Mouse (Mus musculus): ENCODE measurements around the gene 1520401A03Rik. TPM values are rescaled to one million over a fixed set of nuclear protein-coding genes. Genes with fewer than 3 reads are reported as not detected.

The 1520401A03Rik gene
- polyA plus RNA-seq, 1 experiment from 2014 or later = 0.05 TPM

GRCm38 (mm10) chr17:23725999-23726757 lies 3.6 kb upstream of the 1520401A03Rik start, which contains the start of gene Pkmyt1:
Pkmyt1 (plus strand) TSS chr17:23726336.
- Histone ChIP-seq H3K4me2 (peak within 1 kb of the TSS; percentile 88), H3K4me3 (replicated peaks) (peak within 1 kb of the TSS; percentile 88), H3K4me1 (replicated peaks) (peaks cover 33% of the 10 kb centered on the region), H3K9ac (peak within 1 kb of the TSS; percentile 93), H3K27ac (peak within 1 kb of the TSS; percentile 91), H3K27me3 (no peaks in the 10 kb centered on the region), H3K9me3 (replicated peaks) (no peaks in the 10 kb centered on the region), H3K36me3 (no peaks in the 10 kb centered on the region)
- WGBS (ENCODE audit: insufficient replicate concordance) = under 1% methylated on average over 73 of the region's 73 CpGs
- peak; percentile 93 for DNase-seq
- peak; percentile 90 for ATAC-seq (ENCODE audit: low read depth)

- H3K36me3 ChIP-seq = no peaks in the 10 kb centered on the region
- H3K4me3 ChIP-seq (replicated peaks) = peak overlapping the region; percentile 88
- H3K4me2 ChIP-seq = peak overlapping the region; percentile 88
- H3K27me3 ChIP-seq = 0 out of 2 replicates have a peak, but pooled peaks cover 3% of the 10 kb centered on the region
- 53% methylated on average over 4 of the region's 4 CpGs for WGBS (ENCODE audit: insufficient replicate concordance)
- ATAC-seq (ENCODE audit: low read depth) (no peak), DNase-seq (no peak)
- no peaks in the 10 kb centered on the region for H3K9me3 ChIP-seq (replicated peaks)
- H3K4me1 ChIP-seq (replicated peaks) = peaks cover 33% of the 10 kb centered on the region
- peak overlapping the region; percentile 93 for H3K9ac ChIP-seq
- H3K27ac ChIP-seq = peak overlapping the region; percentile 80
Measured at GRCm38 (mm10) chr17:23725477-23725876, 2.9 kb upstream of the 1520401A03Rik start.

GRCm38 (mm10) chr17:23721886-23722285 lies 697 bp downstream of the 1520401A03Rik start:
- H3K27me3 ChIP-seq = peaks cover 11% of the 10 kb centered on the region; the same call in 1 of the 2 replicates
- peaks cover 18% of the 10 kb centered on the region for H3K4me1 ChIP-seq (replicated peaks)
- no peaks in the 10 kb centered on the region for H3K9me3 ChIP-seq (replicated peaks)
- DNase-seq (no peak), ATAC-seq (ENCODE audit: low read depth) (no peak)
- H3K4me2 ChIP-seq = no peak overlapping the region
- no peak overlapping the region for H3K9ac ChIP-seq
- no peak overlapping the region for H3K27ac ChIP-seq
- 69% methylated on average over 2 of the region's 2 CpGs for WGBS (ENCODE audit: insufficient replicate concordance)
- H3K36me3 ChIP-seq = no peaks in the 10 kb centered on the region
- no peak overlapping the region for H3K4me3 ChIP-seq (replicated peaks)

- H3K27me3 ChIP-seq = peaks cover 13% of the 10 kb centered on the region
- DNase-seq = no peak
- H3K4me2 ChIP-seq = no peak overlapping the region
- no peak overlapping the region for H3K4me3 ChIP-seq (replicated peaks)
- no peak for ATAC-seq (ENCODE audit: low read depth)
- H3K36me3 ChIP-seq = no peaks in the 10 kb centered on the region
- no peaks in the 10 kb centered on the region for H3K9me3 ChIP-seq (replicated peaks)
- no peak overlapping the region for H3K27ac ChIP-seq
- peaks cover 6% of the 10 kb centered on the region; the same call in 1 of the 2 replicates for H3K4me1 ChIP-seq (replicated peaks)
- WGBS (ENCODE audit: insufficient replicate concordance) = 36% methylated on average over 1 of the region's 1 CpGs
- no peak overlapping the region for H3K9ac ChIP-seq
Measured at GRCm38 (mm10) chr17:23719455-23719854, 3.1 kb downstream of the 1520401A03Rik start.

GRCm38 (mm10) chr17:23717003-23717402 lies 5.6 kb downstream of the 1520401A03Rik start:
- WGBS (ENCODE audit: insufficient replicate concordance) = 29% methylated on average over 2 of the region's 2 CpGs
- Histone ChIP-seq H3K4me3 (replicated peaks) (no peak overlapping the region), H3K4me1 (replicated peaks) (peaks cover 6% of the 10 kb centered on the region; the same call in 1 of the 2 replicates), H3K27me3 (peaks cover 20% of the 10 kb centered on the region), H3K9ac (no peak overlapping the region), H3K4me2 (no peak overlapping the region), H3K9me3 (replicated peaks) (no peaks in the 10 kb centered on the region), H3K36me3 (no peaks in the 10 kb centered on the region), H3K27ac (no peak overlapping the region)
- DNase-seq (no peak), ATAC-seq (ENCODE audit: low read depth) (no peak)

GRCm38 (mm10) chr17:23706212-23706611 lies 16.4 kb downstream of the 1520401A03Rik start:
- H3K4me2 ChIP-seq = no peak overlapping the region
- H3K9ac ChIP-seq = no peak overlapping the region
- H3K4me1 ChIP-seq (replicated peaks) = no peaks in the 10 kb centered on the region
- H3K27me3 ChIP-seq = peaks cover 48% of the 10 kb centered on the region
- H3K4me3 ChIP-seq (replicated peaks) = no peak overlapping the region
- no peaks in the 10 kb centered on the region for H3K9me3 ChIP-seq (replicated peaks)
- WGBS (ENCODE audit: insufficient replicate concordance) = 0% methylated on average over 3 of the region's 3 CpGs
- ATAC-seq (ENCODE audit: low read depth) (no peak), DNase-seq (peak; percentile 41)
- H3K36me3 ChIP-seq = no peaks in the 10 kb centered on the region
- H3K27ac ChIP-seq = no peak overlapping the region

- no peaks in the 10 kb centered on the region for H3K4me1 ChIP-seq (replicated peaks)
- no peak for DNase-seq
- no peak overlapping the region for H3K9ac ChIP-seq
- no peak overlapping the region for H3K4me2 ChIP-seq
- H3K27ac ChIP-seq = no peak overlapping the region
- no peak; the same call in 1 of the 2 replicates for ATAC-seq (ENCODE audit: low read depth)
- H3K9me3 ChIP-seq (replicated peaks) = no peaks in the 10 kb centered on the region
- H3K27me3 ChIP-seq = peaks cover 53% of the 10 kb centered on the region
- H3K36me3 ChIP-seq = no peaks in the 10 kb centered on the region
- no peak overlapping the region for H3K4me3 ChIP-seq (replicated peaks)
- WGBS (ENCODE audit: insufficient replicate concordance) = 50% methylated on average over 7 of the region's 7 CpGs
Measured at GRCm38 (mm10) chr17:23705525-23706104, 17.0 kb downstream of the 1520401A03Rik start.

- Histone ChIP-seq H3K27me3 (peaks cover 55% of the 10 kb centered on the region), H3K4me1 (replicated peaks) (peaks cover 2% of the 10 kb centered on the region), H3K27ac (no peak overlapping the region), H3K4me2 (no peak overlapping the region), H3K9ac (no peak overlapping the region), H3K9me3 (replicated peaks) (no peaks in the 10 kb centered on the region), H3K4me3 (replicated peaks) (no peak overlapping the region), H3K36me3 (no peaks in the 10 kb centered on the region)
- WGBS (ENCODE audit: insufficient replicate concordance) = 57% methylated on average over 7 of the region's 7 CpGs
- ATAC-seq (ENCODE audit: low read depth) = no peak
- DNase-seq = no peak
Measured at GRCm38 (mm10) chr17:23704741-23705140, 17.8 kb downstream of the 1520401A03Rik start.

GRCm38 (mm10) chr17:23703301-23703700 lies 19.3 kb downstream of the 1520401A03Rik start:
- no peak overlapping the region for H3K27ac ChIP-seq
- no peaks in the 10 kb centered on the region for H3K9me3 ChIP-seq (replicated peaks)
- no peak overlapping the region for H3K9ac ChIP-seq
- DNase-seq (no peak), ATAC-seq (ENCODE audit: low read depth) (no peak)
- no peak overlapping the region for H3K4me3 ChIP-seq (replicated peaks)
- no peak overlapping the region for H3K4me2 ChIP-seq
- H3K36me3 ChIP-seq = no peaks in the 10 kb centered on the region
- WGBS (ENCODE audit: insufficient replicate concordance) = 70% methylated on average over 9 of the region's 9 CpGs
- H3K27me3 ChIP-seq = peaks cover 67% of the 10 kb centered on the region
- H3K4me1 ChIP-seq (replicated peaks) = peaks cover 10% of the 10 kb centered on the region

- Histone ChIP-seq H3K4me3 (replicated peaks) (peak overlapping the region; percentile 66), H3K9ac (peak overlapping the region; percentile 49), H3K27ac (no peak overlapping the region), H3K4me2 (peak overlapping the region; percentile 86), H3K9me3 (replicated peaks) (no peaks in the 10 kb centered on the region), H3K4me1 (replicated peaks) (peaks cover 10% of the 10 kb centered on the region), H3K27me3 (peaks cover 81% of the 10 kb centered on the region), H3K36me3 (no peaks in the 10 kb centered on the region)
- DNase-seq = peak; percentile 44
- peak; percentile 87 for ATAC-seq (ENCODE audit: low read depth)
- WGBS (ENCODE audit: insufficient replicate concordance) = under 1% methylated on average over 28 of the region's 28 CpGs
Measured at GRCm38 (mm10) chr17:23700079-23700478, 22.5 kb downstream of the 1520401A03Rik start.

- Histone ChIP-seq H3K9me3 (replicated peaks) (no peaks in the 10 kb centered on the region), H3K27ac (no peak overlapping the region), H3K4me3 (replicated peaks) (peak overlapping the region; percentile 66), H3K4me1 (replicated peaks) (peaks cover 10% of the 10 kb centered on the region), H3K4me2 (peak overlapping the region; percentile 86), H3K9ac (peak overlapping the region; percentile 49), H3K27me3 (peaks cover 83% of the 10 kb centered on the region), H3K36me3 (no peaks in the 10 kb centered on the region)
- DNase-seq (no peak), ATAC-seq (ENCODE audit: low read depth) (peak; percentile 27; the same call in 1 of the 2 replicates)
- under 1% methylated on average over 98 of the region's 101 CpGs for WGBS (ENCODE audit: insufficient replicate concordance)
Measured at GRCm38 (mm10) chr17:23699131-23700077, 23.2 kb downstream of the 1520401A03Rik start.

All from liver, embryonic 13.5 days (tissue).